Mouse (Mus musculus): ENCODE measurements at regions not wholly inside any gene's neighbourhood (a gene's known extent, or its start where the extent isn't known, plus 50 kb on each side); places are given as distances from the start of the nearest gene placed in this dataset.

DNA sequence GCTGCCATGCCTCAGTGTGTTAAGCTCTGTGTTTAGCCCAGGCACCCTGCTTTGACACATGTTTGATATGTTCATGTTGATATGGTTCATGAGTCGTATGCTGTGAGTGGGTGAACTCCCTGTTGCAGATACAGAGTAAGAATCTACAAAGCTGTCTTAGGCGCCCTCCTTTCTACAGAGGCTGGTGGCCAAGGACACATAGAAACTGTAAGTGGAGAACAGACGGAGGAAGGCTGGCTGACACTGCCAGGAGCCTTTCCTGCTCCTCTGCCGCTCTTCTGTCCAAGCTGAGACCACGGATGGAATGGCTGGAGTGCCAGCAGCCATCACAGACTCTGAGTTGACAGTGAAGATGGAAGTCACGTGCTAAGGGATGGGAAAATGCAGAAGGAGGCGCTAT, 62.0 kb upstream of the Zfp637 start:
- DNase-seq (ENCODE audit: low spot score in 2 of 2) = no peak

DNA sequence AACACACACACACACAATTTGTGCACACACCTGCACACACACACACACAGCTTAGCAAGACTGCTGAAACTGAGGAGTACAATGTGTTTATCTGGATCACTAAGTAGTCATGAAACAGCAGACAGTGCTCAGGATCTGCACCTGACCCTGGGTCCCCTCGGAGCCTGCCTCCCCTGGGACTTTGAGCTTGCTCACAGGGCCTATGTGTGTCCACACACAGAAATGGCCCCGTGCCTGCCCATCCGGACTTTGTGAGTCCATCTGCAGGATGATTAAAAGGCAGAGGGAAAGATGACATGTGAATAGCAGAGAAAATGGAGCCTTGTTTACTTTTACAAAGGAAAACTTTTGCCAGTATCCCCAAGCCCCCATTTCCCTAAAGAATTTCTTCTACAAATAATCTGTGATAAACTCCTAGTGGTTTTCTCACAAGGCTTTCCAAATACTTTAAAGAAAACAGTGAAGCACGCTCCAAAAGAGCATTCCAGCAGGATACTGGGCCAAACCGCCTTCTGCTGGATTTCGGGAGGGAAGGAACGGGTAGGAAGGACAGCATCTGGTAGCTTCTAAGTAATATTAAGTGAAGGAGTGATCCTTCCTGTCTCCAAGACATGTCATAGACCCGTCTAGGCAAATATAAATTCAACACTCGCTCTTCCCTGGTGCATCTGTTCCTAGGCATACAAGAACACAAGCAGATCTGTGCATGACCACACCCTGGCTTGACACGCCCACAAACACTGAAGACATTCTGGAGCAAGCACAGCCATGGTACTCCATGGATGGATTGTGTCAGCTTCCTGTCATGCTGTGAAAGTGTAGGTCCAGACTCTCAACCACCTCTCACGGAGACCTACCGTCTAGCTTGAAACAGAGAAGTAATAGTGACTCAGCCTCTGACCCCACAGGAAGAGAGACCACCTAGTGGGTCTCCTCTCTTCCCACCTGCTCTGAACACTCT, 52.1 kb upstream of the Zfp637 start:
- no peak for DNase-seq (ENCODE audit: low spot score in 2 of 2)

DNA sequence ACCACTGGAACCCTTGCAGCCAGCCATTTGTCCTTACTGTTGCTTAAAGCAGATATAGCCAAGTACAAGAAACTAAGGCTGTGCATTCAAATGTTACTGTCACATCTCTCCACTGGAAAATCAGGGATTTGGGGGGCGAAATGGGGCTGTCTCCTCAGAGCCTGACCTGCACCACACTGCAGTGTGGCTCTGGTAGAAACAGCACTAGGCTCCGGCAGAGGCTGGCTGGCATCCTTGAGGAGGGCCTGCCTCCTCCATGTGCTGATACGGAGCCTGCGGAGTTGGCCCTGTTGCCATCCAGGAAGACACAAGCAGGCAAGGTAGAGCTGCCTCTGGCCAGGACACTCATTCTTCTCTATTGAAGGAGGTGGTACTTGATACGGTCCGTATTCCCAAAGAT, 50.4 kb upstream of the Zfp637 start:
- no peak for DNase-seq (ENCODE audit: low spot score in 2 of 2)

Measured in left cerebral cortex, adult 9 months (tissue).